Mouse (Mus musculus): ENCODE data around the gene Gnai1.
"Not testable (repeated sequence)": the region's sequence is repeated elsewhere in the genome, so short reads cannot be mapped to it uniquely, and the experiment has no call there.

Gene Gnai1

GRCm38 (mm10) chr5:18360281-18360819 is at the start of gene Gnai1:
Gene Gnai1, minus strand, starts transcription at chr5:18360355.
- H3K27me3 ChIP-seq (ENCODE audit: control insufficient read depth, insufficient read depth, low read length, poor library complexity, severe bottlenecking): no peaks in the 10 kb centered on the region
- H3K36me3 ChIP-seq (ENCODE audit: control insufficient read depth, insufficient read depth, low read length, poor library complexity, severe bottlenecking): no peaks in the 10 kb centered on the region
- no peak for DNase-seq (ENCODE audit: low read depth, low spot score)

- DNase-seq (ENCODE audit: low read depth, low spot score): no peak
- H3K27me3 ChIP-seq (ENCODE audit: control insufficient read depth, insufficient read depth, low read length, poor library complexity, severe bottlenecking): no peaks in the 10 kb centered on the region
- no peaks in the 10 kb centered on the region for H3K36me3 ChIP-seq (ENCODE audit: control insufficient read depth, insufficient read depth, low read length, poor library complexity, severe bottlenecking)
Measured at GRCm38 (mm10) chr5:18367864-18368263, 7.7 kb upstream of the Gnai1 start.

- no peaks in the 10 kb centered on the region for H3K27me3 ChIP-seq (ENCODE audit: control insufficient read depth, insufficient read depth, low read length, poor library complexity, severe bottlenecking)
- no peak for DNase-seq (ENCODE audit: low read depth, low spot score)
- no peaks in the 10 kb centered on the region for H3K36me3 ChIP-seq (ENCODE audit: control insufficient read depth, insufficient read depth, low read length, poor library complexity, severe bottlenecking)
Measured at GRCm38 (mm10) chr5:18365460-18365859, 5.3 kb upstream of the Gnai1 start.

- Histone ChIP-seq H3K36me3 (ENCODE audit: control insufficient read depth, insufficient read depth, low read length, poor library complexity, severe bottlenecking) (no peaks in the 10 kb centered on the region), H3K27me3 (ENCODE audit: control insufficient read depth, insufficient read depth, low read length, poor library complexity, severe bottlenecking) (no peaks in the 10 kb centered on the region)
- DNase-seq (ENCODE audit: low read depth, low spot score): no peak
Measured at GRCm38 (mm10) chr5:18360956-18361355, 801 bp upstream of the Gnai1 start.

GRCm38 (mm10) chr5:18359376-18360280 is 527 bp downstream of the Gnai1 start:
- H3K36me3 ChIP-seq (ENCODE audit: control insufficient read depth, insufficient read depth, low read length, poor library complexity, severe bottlenecking): no peaks in the 10 kb centered on the region
- H3K27me3 ChIP-seq (ENCODE audit: control insufficient read depth, insufficient read depth, low read length, poor library complexity, severe bottlenecking): no peaks in the 10 kb centered on the region
- no peak for DNase-seq (ENCODE audit: low read depth, low spot score)

GRCm38 (mm10) chr5:18358778-18359177 is 1.4 kb downstream of the Gnai1 start:
- H3K36me3 ChIP-seq (ENCODE audit: control insufficient read depth, insufficient read depth, low read length, poor library complexity, severe bottlenecking): no peaks in the 10 kb centered on the region
- no peaks in the 10 kb centered on the region for H3K27me3 ChIP-seq (ENCODE audit: control insufficient read depth, insufficient read depth, low read length, poor library complexity, severe bottlenecking)
- no peak for DNase-seq (ENCODE audit: low read depth, low spot score)

- H3K27me3 ChIP-seq (ENCODE audit: control insufficient read depth, insufficient read depth, low read length, poor library complexity, severe bottlenecking): no peaks in the 10 kb centered on the region
- no peak for DNase-seq (ENCODE audit: low read depth, low spot score)
- no peaks in the 10 kb centered on the region for H3K36me3 ChIP-seq (ENCODE audit: control insufficient read depth, insufficient read depth, low read length, poor library complexity, severe bottlenecking)
Measured at GRCm38 (mm10) chr5:18358191-18358590, 2.0 kb downstream of the Gnai1 start.

GRCm38 (mm10) chr5:18347297-18347696 is 12.9 kb downstream of the Gnai1 start:
- DNase-seq (ENCODE audit: low read depth, low spot score): no peak

GRCm38 (mm10) chr5:18343455-18344142 is 16.6 kb downstream of the Gnai1 start:
- no peaks in the 10 kb centered on the region for H3K27me3 ChIP-seq (ENCODE audit: control insufficient read depth, insufficient read depth, low read length, poor library complexity, severe bottlenecking)
- no peaks in the 10 kb centered on the region for H3K36me3 ChIP-seq (ENCODE audit: control insufficient read depth, insufficient read depth, low read length, poor library complexity, severe bottlenecking)
- DNase-seq (ENCODE audit: low read depth, low spot score): no peak

More at GRCm38 (mm10) chr5:18347297-18347696, 12.9 kb downstream of the Gnai1 start:
- Histone ChIP-seq H3K27me3 (ENCODE audit: control insufficient read depth, insufficient read depth, low read length, poor library complexity, severe bottlenecking) (no peaks in the 10 kb centered on the region), H3K36me3 (ENCODE audit: control insufficient read depth, insufficient read depth, low read length, poor library complexity, severe bottlenecking) (no peaks in the 10 kb centered on the region)

- no peaks in the 10 kb centered on the region for H3K36me3 ChIP-seq (ENCODE audit: control insufficient read depth, insufficient read depth, low read length, poor library complexity, severe bottlenecking)
Measured at GRCm38 (mm10) chr5:18342765-18343454, 17.2 kb downstream of the Gnai1 start.

GRCm38 (mm10) chr5:18341876-18342275 is 18.3 kb downstream of the Gnai1 start:
- H3K36me3 ChIP-seq (ENCODE audit: control insufficient read depth, insufficient read depth, low read length, poor library complexity, severe bottlenecking); DNase-seq (ENCODE audit: low read depth, low spot score); H3K27me3 ChIP-seq (ENCODE audit: control insufficient read depth, insufficient read depth, low read length, poor library complexity, severe bottlenecking): not testable (repeated sequence)

More at GRCm38 (mm10) chr5:18342765-18343454, 17.2 kb downstream of the Gnai1 start:
- DNase-seq (ENCODE audit: low read depth, low spot score): no peak
- no peaks in the 10 kb centered on the region for H3K27me3 ChIP-seq (ENCODE audit: control insufficient read depth, insufficient read depth, low read length, poor library complexity, severe bottlenecking)

GRCm38 (mm10) chr5:18332256-18332655 is 27.9 kb downstream of the Gnai1 start:
- no peak for DNase-seq (ENCODE audit: low read depth, low spot score)
- no peaks in the 10 kb centered on the region for H3K27me3 ChIP-seq (ENCODE audit: control insufficient read depth, insufficient read depth, low read length, poor library complexity, severe bottlenecking)
- H3K36me3 ChIP-seq (ENCODE audit: control insufficient read depth, insufficient read depth, low read length, poor library complexity, severe bottlenecking): no peaks in the 10 kb centered on the region

GRCm38 (mm10) chr5:18330726-18331125 is 29.4 kb downstream of the Gnai1 start:
- DNase-seq (ENCODE audit: low read depth, low spot score): no peak
- no peaks in the 10 kb centered on the region for H3K36me3 ChIP-seq (ENCODE audit: control insufficient read depth, insufficient read depth, low read length, poor library complexity, severe bottlenecking)
- no peaks in the 10 kb centered on the region for H3K27me3 ChIP-seq (ENCODE audit: control insufficient read depth, insufficient read depth, low read length, poor library complexity, severe bottlenecking)

- no peak for DNase-seq (ENCODE audit: low read depth, low spot score)
- Histone ChIP-seq H3K27me3 (ENCODE audit: control insufficient read depth, insufficient read depth, low read length, poor library complexity, severe bottlenecking) (no peaks in the 10 kb centered on the region), H3K36me3 (ENCODE audit: control insufficient read depth, insufficient read depth, low read length, poor library complexity, severe bottlenecking) (no peaks in the 10 kb centered on the region)
Measured at GRCm38 (mm10) chr5:18326159-18326558, 34.0 kb downstream of the Gnai1 start.
